Mouse (Mus musculus) cerebellum, adult 18-20 months (tissue): Measurements from ENCODE around the gene Olfr141.

ENCODE experiments used
- DNase-seq, 2 experiments: peaks; one replicate each; pipeline ENCODE4 v3.0.0; 2021

Gene Olfr141

DNA sequence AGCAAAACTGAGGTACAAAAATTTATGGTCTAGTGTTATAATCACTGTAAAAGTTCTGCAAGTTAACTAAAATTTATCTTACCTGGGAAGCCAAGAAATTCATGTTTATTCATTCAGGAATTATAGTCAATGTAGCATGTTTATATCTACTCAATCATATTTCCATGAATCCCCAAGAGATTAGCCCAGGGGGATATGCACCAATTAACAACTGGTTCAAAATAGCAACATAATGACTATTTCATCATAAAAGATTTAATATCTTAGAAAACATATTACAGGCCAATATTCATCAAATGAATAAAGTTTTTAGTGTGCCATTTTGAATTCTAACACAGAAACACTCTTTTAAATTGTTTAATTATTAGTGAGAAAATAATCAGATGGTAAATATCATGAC is at the start of gene Olfr141:
Olfr141 (minus strand) TSS at position 101 of the 400 bp plus-strand sequence.
- DNase-seq = no peak

DNA sequence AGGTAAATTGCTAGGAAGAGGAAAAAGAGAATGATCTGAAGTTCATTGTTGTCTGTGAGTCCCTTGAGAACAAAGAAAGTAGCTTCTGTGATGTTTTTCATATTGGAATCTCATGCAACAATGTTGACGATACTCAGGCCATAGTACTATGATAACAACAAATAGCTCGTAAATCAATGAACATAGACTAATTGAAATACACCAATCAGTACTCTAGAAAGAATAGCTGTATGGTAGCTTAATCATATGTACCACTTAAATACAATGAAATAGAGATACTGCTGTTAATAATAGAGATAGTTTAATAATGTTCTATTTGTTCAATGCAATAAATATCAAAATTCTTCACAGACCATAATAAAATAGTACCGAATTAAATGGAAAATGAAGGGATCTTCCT is 41.8 kb upstream of the Olfr141 start, which contains the start of gene Olfr1095:
Olfr1095 (minus strand) TSS at position 101 of the 400 bp plus-strand sequence.
- no peak for DNase-seq

DNA sequence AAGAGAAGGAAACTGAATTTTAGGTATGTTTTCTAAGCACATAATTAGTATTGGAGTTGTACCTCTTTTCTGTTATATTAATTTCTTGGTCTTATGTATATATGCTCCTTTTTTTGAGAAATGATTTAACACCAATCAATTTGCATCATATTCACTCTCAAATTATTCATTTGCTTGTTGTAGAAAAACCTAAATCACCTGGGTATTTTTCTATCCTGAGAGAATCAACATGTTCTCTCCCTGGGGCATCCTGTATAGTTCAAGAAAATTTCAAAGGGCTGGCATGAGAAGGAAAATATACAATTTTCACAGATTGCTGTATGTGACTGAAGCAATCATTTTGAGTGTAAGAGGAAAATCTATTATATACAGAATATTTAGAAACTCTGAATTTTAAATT is 14.5 kb upstream of the Olfr141 start, which contains the start of gene Olfr1094:
Olfr1094 (plus strand) TSS at position 301 of the 400 bp plus-strand sequence.
- DNase-seq = no peak

DNA sequence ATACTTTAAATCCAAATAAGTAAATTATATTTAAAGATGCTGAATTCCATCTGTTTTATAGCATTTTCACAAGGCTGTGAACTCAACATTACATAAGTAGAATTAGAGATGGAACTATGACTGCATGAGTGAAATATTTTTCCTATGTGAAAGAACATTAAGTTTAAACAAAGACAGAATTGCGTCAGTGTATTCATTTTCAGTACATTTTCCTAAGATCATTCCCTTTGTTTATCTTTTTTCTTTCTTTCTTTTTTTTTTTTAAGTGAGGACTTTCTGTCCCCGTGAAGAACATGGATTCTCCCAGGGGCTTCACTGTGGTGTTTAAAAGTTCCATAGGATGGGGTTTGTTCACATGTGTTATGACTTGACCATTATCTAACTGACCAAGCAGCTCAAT is 27.6 kb downstream of the Olfr141 start, which contains the start of gene Olfr1093:
Olfr1093 (plus strand) TSS at position 301 of the 400 bp plus-strand sequence.
- no peak for DNase-seq

DNA sequence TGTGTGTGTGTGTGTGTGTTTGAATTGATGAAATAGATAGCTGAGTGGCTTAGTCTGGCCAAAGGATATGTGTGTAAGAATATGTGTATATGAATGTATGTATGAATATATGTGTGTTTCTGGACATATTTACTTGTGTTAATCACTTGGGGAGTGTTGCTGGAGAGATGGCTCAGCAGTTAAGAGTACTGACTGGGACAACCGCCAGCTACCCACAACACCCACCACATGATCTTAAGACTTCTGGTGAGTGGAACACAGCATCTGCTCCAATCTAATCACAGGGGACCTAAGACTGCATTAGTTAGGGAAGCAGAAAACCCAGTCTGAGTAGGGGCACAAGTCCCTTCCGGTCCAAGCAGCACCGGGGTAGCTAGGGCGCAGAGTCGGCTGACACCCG is 48.8 kb downstream of the Olfr141 start:
- DNase-seq = no peak

DNA sequence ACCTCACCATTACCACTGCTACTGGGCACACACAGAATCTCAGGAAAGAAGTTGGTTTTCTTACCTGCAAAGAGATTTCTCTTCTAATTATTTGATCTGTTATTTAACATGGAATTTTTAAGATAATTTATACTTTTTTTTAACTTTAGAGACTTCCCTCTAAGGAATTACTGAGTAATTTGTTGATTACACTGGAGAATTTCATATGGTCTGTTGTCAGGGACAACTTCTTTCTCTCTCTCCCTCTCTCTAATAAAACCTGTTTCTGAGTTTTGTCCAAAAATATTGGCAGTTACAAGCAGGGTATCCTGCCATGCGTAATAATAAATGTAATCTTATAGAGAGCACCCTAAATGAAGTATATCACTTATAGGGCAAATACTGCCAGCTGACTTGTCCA is 50.9 kb downstream of the Olfr141 start, which contains the start of gene Olfr1090:
Olfr1090 (minus strand) TSS at position 101 of the 400 bp plus-strand sequence.
- DNase-seq = no peak
